Mouse (Mus musculus) thymus, postnatal 10 days (tissue): ENCODE measurements at regions not wholly inside any gene's neighbourhood (a gene's known extent, or its start where the extent isn't known, plus 50 kb on each side); places are given as distances from the start of the nearest gene placed in this dataset.

Experiments used
- DNase-seq, 2 experiments: peaks; one replicate each; pipeline ENCODE4 v3.0.0; 2021; ENCODE audit warnings: low spot score in 2 of 2

GRCm38 (mm10) chr15:36888351-36889069, 119.1 kb downstream of the Zfp706 start:
- DNase-seq: no peak

GRCm38 (mm10) chr15:36884671-36885365, 122.8 kb downstream of the Zfp706 start:
- DNase-seq: no peak

DNA sequence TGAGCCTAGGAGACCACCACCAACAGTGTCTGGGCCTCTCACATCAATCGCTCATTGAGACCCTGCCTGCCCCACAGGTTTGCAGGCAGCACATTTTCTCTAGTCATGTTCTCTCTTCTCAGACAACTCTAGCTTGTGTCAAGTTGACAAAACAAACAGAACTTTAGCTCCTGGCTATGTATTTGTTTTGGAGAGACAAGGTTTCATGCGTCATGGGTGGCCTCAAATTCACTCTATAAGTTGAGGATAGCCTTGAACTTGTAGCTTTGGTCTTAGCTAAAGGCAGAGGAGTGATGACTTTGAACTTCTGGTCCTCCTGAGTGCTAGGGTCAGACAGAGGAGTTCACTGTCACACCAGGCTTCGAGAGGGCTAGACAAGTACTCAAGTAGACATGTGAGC, 123.5 kb downstream of the Zfp706 start:
- no peak for DNase-seq

- no peak for DNase-seq
Observed at GRCm38 (mm10) chr15:36883156-36883555, 124.4 kb downstream of the Zfp706 start.

- DNase-seq: no peak
Observed at GRCm38 (mm10) chr15:36881576-36881975, 126.0 kb downstream of the Zfp706 start.

- no peak for DNase-seq
Observed at GRCm38 (mm10) chr15:36880602-36881001, 127.0 kb downstream of the Zfp706 start.

DNA sequence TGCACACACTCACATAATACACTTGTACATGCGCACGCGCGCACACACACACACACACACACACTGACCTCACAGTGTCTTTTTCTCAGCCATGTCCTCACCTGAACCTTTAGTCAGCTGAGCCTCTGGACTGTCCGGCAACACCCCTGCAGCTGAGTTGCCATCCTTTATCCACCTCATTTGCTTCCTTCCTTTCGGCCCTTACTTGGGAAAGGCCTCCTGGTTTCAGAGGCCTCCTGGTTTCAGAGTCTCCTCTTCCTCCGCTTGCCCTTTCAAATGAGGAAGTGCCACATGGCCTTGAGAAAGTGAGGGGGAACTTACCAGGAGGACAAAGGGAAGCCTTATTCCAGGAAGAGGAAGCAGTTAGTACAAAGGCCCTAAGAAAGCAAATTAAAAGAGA, 128.0 kb downstream of the Zfp706 start:
- DNase-seq: no peak

DNA sequence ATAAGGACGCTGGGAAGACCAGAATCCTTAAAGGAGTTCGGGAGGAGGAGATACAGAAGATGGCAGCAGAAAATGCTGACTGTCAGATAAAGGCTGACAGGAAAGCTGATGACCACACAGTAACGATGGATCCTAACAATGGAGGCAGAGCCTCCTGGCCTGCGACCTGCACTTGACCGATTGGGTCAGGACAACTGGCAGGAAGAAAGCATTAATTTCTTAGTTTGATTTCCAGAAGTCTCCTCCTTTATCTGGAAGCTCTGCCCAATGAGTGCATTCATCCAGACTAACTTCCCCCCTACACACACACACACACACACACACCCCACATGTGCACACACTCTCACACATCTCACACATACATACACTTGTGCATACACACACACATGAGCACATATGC, 128.6 kb downstream of the Zfp706 start:
- DNase-seq: no peak

- DNase-seq: no peak
Observed at GRCm38 (mm10) chr15:36878276-36878675, 129.3 kb downstream of the Zfp706 start.

- no peak for DNase-seq
Observed at GRCm38 (mm10) chr15:36877501-36877900, 130.1 kb downstream of the Zfp706 start.

DNA sequence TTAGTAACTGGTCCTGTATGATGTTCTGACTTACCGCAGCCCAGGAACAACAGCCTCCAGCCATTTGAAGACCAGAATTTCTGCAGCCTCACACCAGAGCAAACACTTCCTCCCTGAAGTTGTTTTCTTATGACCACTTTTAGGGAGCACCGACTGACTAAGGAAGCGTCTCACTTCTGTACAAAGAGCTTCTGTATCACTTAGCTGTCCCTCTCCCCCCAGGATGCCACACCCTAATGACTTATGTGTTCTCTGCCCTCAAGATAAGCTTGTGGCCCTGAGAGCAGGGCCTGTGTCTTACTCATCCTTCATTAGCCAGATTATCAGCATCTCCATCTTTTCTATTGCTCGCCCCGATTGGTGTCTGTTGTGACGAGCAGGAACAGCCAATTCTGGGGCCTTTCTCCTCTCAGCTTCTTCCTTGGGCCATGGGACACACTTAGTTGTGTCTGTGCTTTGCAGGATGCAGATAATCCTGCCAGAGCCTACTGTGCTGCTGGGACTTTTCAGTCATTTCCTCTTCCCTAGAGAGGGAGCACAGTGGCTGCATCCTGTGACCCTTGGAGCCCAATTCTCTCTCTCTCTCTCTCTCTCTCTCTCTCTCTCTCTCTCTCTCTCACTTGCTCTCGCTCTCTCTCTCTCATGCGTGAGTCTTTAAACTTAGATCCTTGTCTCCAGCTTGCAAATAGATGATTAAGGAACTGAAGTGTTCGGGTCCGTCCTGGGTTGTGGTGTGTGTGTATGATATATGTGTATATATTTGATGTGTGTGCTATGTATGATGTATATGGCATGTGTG, 131.4 kb downstream of the Zfp706 start:
- DNase-seq: no peak

- no peak for DNase-seq
Observed at GRCm38 (mm10) chr15:36874555-36874954, 133.0 kb downstream of the Zfp706 start.

DNA sequence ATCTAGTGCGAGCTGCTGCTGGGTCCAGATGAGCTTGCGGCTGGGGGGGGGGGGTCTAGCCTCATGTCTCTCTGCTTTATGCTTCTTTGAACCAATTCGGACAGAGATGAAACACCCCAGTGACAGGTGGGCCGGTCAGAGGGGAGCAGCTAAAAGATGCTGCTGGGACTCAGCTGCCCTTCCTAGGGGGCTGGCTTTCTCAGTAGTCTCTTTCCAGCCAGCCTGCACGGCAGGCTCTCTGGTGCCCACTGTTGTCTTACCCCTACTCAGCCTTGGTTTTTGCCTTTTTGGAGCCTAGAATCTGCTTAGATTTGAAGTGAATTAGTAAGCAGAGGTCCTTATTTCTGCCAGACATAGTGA, 133.7 kb downstream of the Zfp706 start:
- no peak for DNase-seq

GRCm38 (mm10) chr15:36873058-36873883, 134.3 kb downstream of the Zfp706 start:
- DNase-seq: no peak

DNA sequence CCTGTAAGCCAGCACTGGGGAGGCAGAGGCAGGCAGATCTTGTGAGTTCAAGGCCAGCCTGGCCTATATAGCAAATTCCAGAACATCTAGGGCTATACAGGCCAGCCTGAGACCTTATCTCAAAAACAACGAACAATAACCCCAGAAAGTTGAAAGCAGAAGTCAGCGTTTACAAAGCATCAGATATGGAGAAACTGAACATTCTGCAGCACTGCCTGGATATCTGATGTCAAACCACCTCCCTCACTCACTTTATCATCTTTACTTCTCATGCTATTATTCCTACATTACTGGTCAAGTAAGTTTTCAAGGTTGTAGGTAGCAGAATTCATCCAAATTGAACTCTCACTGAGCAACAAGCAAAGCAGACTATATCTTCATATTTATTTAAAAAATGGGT, 135.0 kb downstream of the Zfp706 start:
- DNase-seq: no peak

DNA sequence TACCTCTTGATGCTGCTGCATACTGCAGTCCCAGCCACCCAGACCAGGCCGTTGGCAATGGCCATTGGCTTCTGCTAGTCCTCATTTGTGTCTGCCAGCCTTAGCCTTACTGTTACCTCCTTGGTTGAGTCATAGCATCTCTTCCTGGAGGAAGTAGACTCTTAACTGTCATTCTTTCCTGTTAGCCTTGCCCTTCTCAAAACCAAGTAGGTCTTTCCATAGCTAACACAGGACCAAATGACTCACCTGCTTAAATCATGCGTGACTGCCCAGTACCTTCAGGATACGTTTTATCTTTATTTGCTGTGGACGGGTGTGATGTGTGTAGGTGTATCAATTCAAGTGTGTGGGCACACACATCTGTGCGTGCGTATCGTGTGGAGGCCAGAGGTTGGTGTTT, 136.9 kb downstream of the Zfp706 start:
- DNase-seq: no peak

DNA sequence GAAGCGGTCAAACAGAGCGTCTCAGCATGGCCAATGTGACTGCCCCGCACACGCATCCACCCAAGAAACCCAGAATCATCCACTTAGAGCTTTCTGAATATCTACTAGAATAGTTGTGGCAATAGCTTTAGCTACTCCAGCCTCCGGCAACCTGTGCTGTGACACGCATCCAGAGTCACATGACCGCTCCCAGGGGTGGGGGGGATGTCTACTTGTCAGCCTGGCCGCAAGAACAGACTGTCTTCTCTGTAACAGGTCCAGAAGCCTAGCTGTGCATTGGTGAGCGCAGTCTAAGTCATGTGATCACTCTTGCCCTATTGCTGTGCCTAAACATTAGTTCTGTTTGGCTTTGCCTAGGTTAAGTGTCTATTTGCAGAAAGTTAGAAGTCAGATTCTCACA, 137.5 kb downstream of the Zfp706 start:
- DNase-seq: no peak

DNA sequence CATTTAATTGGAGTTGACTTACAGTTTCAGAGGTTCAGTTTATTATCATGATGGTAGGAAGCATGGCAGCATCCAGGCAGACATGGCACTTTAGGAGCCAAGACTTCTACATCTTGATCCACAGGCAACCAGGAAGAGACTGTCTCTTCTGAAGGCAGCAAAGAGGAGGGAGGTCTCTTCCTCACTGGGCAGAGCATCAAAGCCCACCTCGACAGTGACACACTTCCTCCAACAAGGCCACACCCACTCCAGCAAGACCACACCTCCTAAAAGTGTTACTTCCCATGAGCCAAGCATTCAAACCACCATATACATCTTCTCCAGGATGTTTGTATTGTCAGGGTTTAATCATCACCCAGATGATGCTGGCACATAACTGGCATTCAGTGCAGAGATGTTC, 141.5 kb downstream of the Zfp706 start:
- no peak for DNase-seq

DNA sequence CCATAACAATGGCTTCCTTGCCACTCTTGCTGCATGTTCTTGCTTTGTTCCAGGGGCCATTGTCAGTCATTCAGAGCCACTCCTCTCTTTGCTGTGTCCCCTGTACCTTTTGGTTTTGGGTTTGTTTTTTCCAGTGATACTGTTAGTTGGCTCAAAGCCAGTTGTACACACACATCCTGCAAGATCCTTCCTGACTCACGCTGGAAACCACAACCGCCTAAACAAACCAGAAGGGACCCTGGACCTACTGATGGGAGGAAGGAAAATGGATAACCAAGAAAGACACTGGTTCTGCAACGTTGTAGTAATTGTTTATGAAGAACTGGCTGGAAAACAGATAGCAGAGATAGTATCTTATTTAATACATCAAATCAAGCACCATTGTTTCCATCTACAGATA, 142.2 kb downstream of the Zfp706 start:
- DNase-seq: no peak

DNA sequence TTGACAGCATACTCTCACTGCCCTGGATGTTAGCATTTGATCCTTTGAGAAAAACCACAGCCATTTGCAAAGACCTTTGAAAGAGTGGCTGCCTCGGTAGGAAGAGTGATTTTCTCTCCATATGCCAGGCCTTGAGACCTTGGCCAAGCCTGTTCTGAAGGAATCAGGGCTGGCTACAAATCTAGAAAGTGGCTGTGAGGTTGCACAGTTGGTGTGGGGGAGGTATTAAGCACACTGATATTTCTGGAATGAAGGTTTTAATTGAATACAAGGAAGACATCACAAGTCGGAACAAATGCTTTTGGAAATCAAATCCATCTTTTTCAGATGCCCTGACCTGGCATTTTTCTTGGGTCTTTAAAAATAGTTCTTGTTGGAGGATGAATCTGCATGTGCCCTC, 143.5 kb downstream of the Zfp706 start:
- no peak for DNase-seq

DNA sequence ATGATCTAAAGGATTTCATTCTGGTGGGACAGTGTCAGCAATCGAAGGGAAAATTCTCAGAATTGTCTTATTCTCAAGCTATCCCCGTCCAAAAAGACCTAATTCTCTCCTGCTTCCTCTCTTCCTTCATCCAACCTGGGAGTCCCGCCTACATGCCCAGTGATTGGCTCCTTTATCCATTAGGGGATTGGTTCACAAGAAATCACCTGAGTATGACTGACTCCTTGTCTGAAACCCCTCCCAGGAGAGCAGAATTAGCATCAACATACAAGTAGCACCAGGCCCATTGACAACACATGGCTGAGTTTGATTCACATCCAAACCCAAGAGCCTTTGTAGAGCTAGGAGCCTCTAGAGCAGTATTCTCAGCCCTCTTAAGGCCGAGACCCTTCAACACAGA, 148.9 kb downstream of the Zfp706 start:
- no peak for DNase-seq

DNA sequence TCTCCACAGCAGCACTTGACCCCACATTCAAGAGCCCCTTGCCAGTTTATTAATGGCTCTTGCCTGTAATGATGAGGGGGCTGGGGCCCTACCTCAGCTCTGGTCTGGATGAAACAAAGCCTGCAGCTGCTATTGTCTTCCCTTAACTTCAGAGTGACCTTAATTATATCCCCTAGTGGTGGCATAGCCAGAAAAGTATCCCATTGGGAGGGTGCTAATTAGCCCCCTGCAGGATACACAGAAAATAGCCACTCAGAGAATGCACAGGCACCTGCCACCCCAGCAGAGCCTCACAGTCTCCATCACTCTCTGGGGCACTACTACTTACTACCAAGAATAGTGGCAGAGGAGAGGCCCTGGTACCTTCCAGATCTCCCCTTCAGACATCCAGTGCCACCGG, 150.0 kb downstream of the Zfp706 start:
- no peak for DNase-seq
